Mouse (Mus musculus): ENCODE measurements around the gene Fstl4. TPM values are rescaled to one million over a fixed set of nuclear protein-coding genes. Genes with fewer than 3 reads are reported as not detected.

The Fstl4 gene
- polyA plus RNA-seq, 1 experiment = 0.49 TPM

- TF ChIP-seq CTCF (IDR thresholded peaks at IDR 0.05; ENCODE audit: extremely low read depth, insufficient read length, insufficient replicate concordance, low read depth, low read length) (no peak), POLR2A (IDR thresholded peaks at IDR 0.05; ENCODE audit: low read depth, low read length) (no peak)
- H3K27me3 ChIP-seq (ENCODE audit: control insufficient read depth, insufficient read depth, low read length) = no peaks in the 10 kb centered on the region
- H3K27ac ChIP-seq (ENCODE audit: insufficient read depth, low read depth, low read length) = no peak overlapping the region
- no peak overlapping the region for H3K4me3 ChIP-seq (ENCODE audit: low read depth, low read length)
- no peaks in the 10 kb centered on the region for H3K4me1 ChIP-seq (ENCODE audit: control insufficient read depth, insufficient read depth, insufficient read length, low read length)
- 69% methylated on average over 7 of the region's 7 CpGs for WGBS
- H3K36me3 ChIP-seq (ENCODE audit: control insufficient read depth, insufficient read depth, low read length) = no peaks in the 10 kb centered on the region
Observed at GRCm38 (mm10) chr11:53035414-53035813, 271.0 kb downstream of the Fstl4 start.

- 40% methylated on average over 6 of the region's 6 CpGs for WGBS
- no peaks in the 10 kb centered on the region for H3K36me3 ChIP-seq (ENCODE audit: control insufficient read depth, insufficient read depth, low read length)
- H3K27me3 ChIP-seq (ENCODE audit: control insufficient read depth, insufficient read depth, low read length) = no peaks in the 10 kb centered on the region
- H3K4me1 ChIP-seq (ENCODE audit: control insufficient read depth, insufficient read depth, insufficient read length, low read length) = no peaks in the 10 kb centered on the region
- no peak overlapping the region for H3K4me3 ChIP-seq (ENCODE audit: low read depth, low read length)
- no peak overlapping the region for H3K27ac ChIP-seq (ENCODE audit: insufficient read depth, low read depth, low read length)
- TF ChIP-seq CTCF (IDR thresholded peaks at IDR 0.05; ENCODE audit: extremely low read depth, insufficient read length, insufficient replicate concordance, low read depth, low read length) (no peak), POLR2A (IDR thresholded peaks at IDR 0.05; ENCODE audit: low read depth, low read length) (no peak)
Observed at GRCm38 (mm10) chr11:53046850-53047249, 282.4 kb downstream of the Fstl4 start.

GRCm38 (mm10) chr11:53054151-53054550, 289.7 kb downstream of the Fstl4 start:
- Histone ChIP-seq H3K36me3 (ENCODE audit: control insufficient read depth, insufficient read depth, low read length) (no peaks in the 10 kb centered on the region), H3K4me1 (ENCODE audit: control insufficient read depth, insufficient read depth, insufficient read length, low read length) (no peaks in the 10 kb centered on the region), H3K27me3 (ENCODE audit: control insufficient read depth, insufficient read depth, low read length) (no peaks in the 10 kb centered on the region), H3K27ac (ENCODE audit: insufficient read depth, low read depth, low read length) (no peak overlapping the region), H3K4me3 (ENCODE audit: low read depth, low read length) (no peak overlapping the region)
- WGBS = 32% methylated on average over 5 of the region's 5 CpGs
- TF ChIP-seq CTCF (IDR thresholded peaks at IDR 0.05; ENCODE audit: extremely low read depth, insufficient read length, insufficient replicate concordance, low read depth, low read length) (no peak), POLR2A (IDR thresholded peaks at IDR 0.05; ENCODE audit: low read depth, low read length) (no peak)

GRCm38 (mm10) chr11:53055896-53056295, 291.5 kb downstream of the Fstl4 start:
- no peak for TF ChIP-seq POLR2A (IDR thresholded peaks at IDR 0.05; ENCODE audit: low read depth, low read length)
- no peak for TF ChIP-seq CTCF (IDR thresholded peaks at IDR 0.05; ENCODE audit: extremely low read depth, insufficient read length, insufficient replicate concordance, low read depth, low read length)
- H3K27ac ChIP-seq (ENCODE audit: insufficient read depth, low read depth, low read length) = no peak overlapping the region
- no peaks in the 10 kb centered on the region for H3K27me3 ChIP-seq (ENCODE audit: control insufficient read depth, insufficient read depth, low read length)
- 82% methylated on average over 6 of the region's 6 CpGs for WGBS
- no peaks in the 10 kb centered on the region for H3K36me3 ChIP-seq (ENCODE audit: control insufficient read depth, insufficient read depth, low read length)
- no peaks in the 10 kb centered on the region for H3K4me1 ChIP-seq (ENCODE audit: control insufficient read depth, insufficient read depth, insufficient read length, low read length)
- H3K4me3 ChIP-seq (ENCODE audit: low read depth, low read length) = no peak overlapping the region

GRCm38 (mm10) chr11:53056781-53057180, 292.3 kb downstream of the Fstl4 start:
- Histone ChIP-seq H3K36me3 (ENCODE audit: control insufficient read depth, insufficient read depth, low read length) (no peaks in the 10 kb centered on the region), H3K4me3 (ENCODE audit: low read depth, low read length) (no peak overlapping the region), H3K27ac (ENCODE audit: insufficient read depth, low read depth, low read length) (no peak overlapping the region), H3K27me3 (ENCODE audit: control insufficient read depth, insufficient read depth, low read length) (no peaks in the 10 kb centered on the region), H3K4me1 (ENCODE audit: control insufficient read depth, insufficient read depth, insufficient read length, low read length) (no peaks in the 10 kb centered on the region)
- 63% methylated on average over 6 of the region's 6 CpGs for WGBS
- TF ChIP-seq POLR2A (IDR thresholded peaks at IDR 0.05; ENCODE audit: low read depth, low read length) = no peak
- no peak for TF ChIP-seq CTCF (IDR thresholded peaks at IDR 0.05; ENCODE audit: extremely low read depth, insufficient read length, insufficient replicate concordance, low read depth, low read length)

GRCm38 (mm10) chr11:53057821-53058553, 293.6 kb downstream of the Fstl4 start:
- TF ChIP-seq CTCF (IDR thresholded peaks at IDR 0.05; ENCODE audit: extremely low read depth, insufficient read length, insufficient replicate concordance, low read depth, low read length) = no peak
- TF ChIP-seq POLR2A (IDR thresholded peaks at IDR 0.05; ENCODE audit: low read depth, low read length) = no peak
- 67% methylated on average over 17 of the region's 17 CpGs for WGBS

GRCm38 (mm10) chr11:53058557-53058956, 294.1 kb downstream of the Fstl4 start:
- Histone ChIP-seq H3K27ac (ENCODE audit: insufficient read depth, low read depth, low read length) (no peak overlapping the region), H3K36me3 (ENCODE audit: control insufficient read depth, insufficient read depth, low read length) (no peaks in the 10 kb centered on the region), H3K4me1 (ENCODE audit: control insufficient read depth, insufficient read depth, insufficient read length, low read length) (no peaks in the 10 kb centered on the region), H3K4me3 (ENCODE audit: low read depth, low read length) (no peak overlapping the region), H3K27me3 (ENCODE audit: control insufficient read depth, insufficient read depth, low read length) (no peaks in the 10 kb centered on the region)
- TF ChIP-seq POLR2A (IDR thresholded peaks at IDR 0.05; ENCODE audit: low read depth, low read length) (no peak), CTCF (IDR thresholded peaks at IDR 0.05; ENCODE audit: extremely low read depth, insufficient read length, insufficient replicate concordance, low read depth, low read length) (no peak)
- WGBS = 37% methylated on average over 7 of the region's 7 CpGs

More at GRCm38 (mm10) chr11:53057821-53058553, 293.6 kb downstream of the Fstl4 start:
- Histone ChIP-seq H3K36me3 (ENCODE audit: control insufficient read depth, insufficient read depth, low read length) (no peaks in the 10 kb centered on the region), H3K27me3 (ENCODE audit: control insufficient read depth, insufficient read depth, low read length) (no peaks in the 10 kb centered on the region), H3K4me3 (ENCODE audit: low read depth, low read length) (no peak overlapping the region), H3K4me1 (ENCODE audit: control insufficient read depth, insufficient read depth, insufficient read length, low read length) (no peaks in the 10 kb centered on the region), H3K27ac (ENCODE audit: insufficient read depth, low read depth, low read length) (no peak overlapping the region)
